Mouse (Mus musculus): ENCODE measurements around the gene Bora.

- no peak for TF ChIP-seq CTCF (IDR thresholded peaks at IDR 0.05; ENCODE audit: low read depth)
- TF ChIP-seq EP300 (optimal IDR thresholded peaks at IDR 0.05): peak; percentile 97
Measured at GRCm38 (mm10) chr14:99099267-99099966, 53.4 kb downstream of the Bora start, which contains the start of the genes Pibf1 and Dis3.
